Mouse (Mus musculus) brain, embryonic 18.5 days (tissue): ENCODE measurements at regions not wholly inside any gene's neighbourhood (a gene's known extent, or its start where the extent isn't known, plus 50 kb on each side); places are given as distances from the start of the nearest gene placed in this dataset.

Experiments
- DNase-seq: peaks from one replicate; pipeline ENCODE4 v3.0.0-alpha.2; 2012; ENCODE audit warnings: low read depth, low spot score

DNA sequence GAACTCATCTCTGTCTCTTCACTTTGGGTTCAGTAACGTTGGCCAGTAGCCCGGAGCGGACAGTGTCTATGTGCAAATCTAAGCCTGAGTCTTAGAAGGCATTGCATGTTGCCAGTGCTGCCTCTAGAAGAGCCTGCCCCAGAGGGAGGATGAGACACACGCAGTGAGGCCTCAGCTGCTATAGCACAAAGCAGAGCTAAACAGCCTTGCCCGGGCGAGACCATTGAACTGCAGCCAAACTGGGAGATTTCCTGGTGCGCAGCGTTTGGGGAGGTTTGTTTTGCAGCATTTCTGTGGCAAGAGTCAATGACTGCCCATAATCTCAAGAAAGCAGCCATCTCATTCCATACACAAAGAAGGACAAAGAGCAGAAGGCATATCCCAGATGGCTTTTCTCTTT lies 164.0 kb downstream of the 3100002H09Rik start:
- no peak for DNase-seq

DNA sequence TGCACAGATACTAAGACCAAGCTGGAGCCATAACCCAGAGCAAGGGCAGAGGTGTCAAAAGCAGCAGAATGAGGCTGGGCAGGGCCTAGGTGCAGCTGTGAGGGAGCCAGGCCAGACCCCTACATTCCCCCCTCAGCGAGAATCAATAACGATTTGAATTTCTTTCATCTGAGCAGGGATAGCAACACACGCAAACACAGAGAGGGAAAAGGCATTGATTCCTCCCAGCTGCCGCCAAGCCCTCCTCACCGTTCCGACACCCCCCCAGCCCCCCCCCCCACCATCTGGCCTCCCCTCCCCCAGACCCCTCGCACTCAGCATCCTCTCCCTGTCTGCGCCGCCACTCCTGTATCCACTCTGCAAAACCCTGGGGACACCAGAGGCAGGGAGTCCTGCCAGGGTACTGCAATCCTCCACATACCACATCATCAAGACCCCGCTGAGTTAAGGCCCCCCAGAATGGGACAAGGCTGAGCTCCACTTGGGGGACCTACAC lies 166.9 kb downstream of the 3100002H09Rik start:
- DNase-seq = no peak

DNA sequence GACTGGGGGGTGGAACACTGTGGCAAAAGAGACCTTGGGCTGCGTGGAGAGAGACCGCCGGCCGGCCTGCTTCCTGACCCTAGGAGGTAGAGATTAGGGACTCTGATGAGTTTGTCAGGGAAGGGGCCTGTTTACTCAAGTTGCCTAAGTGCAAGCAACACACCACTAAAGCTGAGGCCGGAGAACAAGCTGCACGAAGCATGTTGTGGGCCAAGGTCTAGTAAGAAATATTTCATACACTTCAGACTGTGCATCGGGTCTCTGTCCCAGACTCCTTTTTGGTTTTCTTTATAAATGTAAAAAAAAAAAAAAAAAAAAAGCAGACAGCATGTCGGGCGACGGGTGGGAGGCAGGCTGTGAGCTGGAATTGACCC lies 167.5 kb downstream of the 3100002H09Rik start:
- DNase-seq = no peak

DNA sequence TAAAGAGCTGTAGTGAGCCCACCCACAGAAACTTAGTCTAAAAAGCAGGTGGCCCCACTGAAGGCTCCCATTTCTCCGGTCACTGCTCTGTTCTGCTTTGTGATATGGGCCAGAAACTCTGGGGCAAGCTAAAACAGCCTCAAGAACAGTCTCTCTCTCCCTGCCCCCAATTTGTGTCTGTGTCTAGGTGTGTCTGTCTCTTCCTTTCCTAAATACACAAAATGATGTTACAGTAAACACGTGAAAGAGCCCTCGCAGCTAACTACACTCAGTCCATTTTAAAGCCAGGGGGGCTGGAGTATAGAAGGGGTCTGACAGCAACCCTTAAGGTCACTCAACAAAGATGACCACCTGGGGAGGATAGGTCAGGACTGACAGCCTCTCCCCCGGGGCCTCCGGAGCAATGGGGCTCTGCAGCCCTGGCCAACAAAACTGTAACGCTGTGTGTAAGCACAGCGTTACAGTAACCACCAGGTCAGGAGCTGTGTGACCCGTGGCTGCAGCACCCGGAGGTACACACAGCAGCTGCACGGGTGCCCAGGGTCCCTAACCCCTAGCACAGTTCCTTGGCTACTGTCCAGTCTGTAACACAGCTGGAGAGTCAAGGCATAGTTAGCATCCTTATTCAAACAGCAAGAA lies 168.0 kb downstream of the 3100002H09Rik start:
- DNase-seq = no peak

DNA sequence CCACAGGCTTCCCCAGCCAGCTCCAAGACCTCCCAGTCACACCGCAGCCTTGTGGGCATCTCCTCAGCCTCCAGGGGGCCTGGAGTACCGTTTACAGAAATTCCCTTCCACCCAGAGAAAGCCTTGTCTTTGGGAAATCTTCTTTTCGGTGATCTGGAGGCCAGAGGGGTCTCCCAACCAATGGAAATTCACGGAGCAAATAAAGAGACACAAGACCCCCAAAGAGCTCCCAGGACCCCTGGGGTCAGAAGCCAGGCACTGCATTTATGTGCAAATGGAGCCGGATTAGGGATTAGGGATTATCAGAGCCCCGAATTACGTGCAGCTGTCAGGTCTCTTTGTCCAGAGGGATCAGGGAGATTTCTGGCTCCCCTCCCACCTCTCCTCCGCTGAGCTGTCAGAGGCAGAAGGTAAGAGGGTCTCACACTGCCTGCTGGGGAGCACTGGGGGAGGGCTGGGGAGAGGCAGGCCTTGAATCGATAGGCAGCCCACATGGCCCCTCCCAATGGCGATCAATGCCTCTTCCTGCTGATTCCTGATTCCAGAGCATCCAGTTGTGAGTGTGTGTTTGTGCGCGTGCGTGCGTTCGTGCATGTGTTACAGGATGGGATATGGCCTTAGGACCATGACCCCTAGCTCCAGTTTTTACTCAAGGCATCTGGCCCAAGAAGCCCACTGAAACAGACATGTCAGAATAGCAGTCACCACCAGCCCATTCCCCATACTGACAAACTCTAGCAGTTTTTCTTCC lies 168.7 kb downstream of the 3100002H09Rik start:
- no peak for DNase-seq

DNA sequence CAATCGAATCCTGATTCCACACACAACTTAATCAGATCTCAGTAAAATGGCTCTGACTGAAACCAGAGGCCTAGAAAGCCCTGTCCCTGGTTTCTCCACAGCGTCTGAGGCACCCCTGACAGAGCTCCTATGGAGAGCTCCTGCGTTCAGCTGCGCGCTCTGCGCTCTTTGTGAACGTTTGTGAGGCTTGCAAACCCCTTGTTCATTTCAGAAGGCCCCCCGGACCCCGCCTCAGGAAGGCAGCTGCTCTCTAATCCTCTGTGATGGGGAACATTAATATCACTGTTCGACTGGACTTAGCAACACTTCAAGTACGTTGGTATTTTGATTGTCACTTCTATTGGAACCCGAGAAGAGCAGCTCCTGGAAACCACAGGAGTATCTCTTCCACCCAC lies 175.6 kb downstream of the 3100002H09Rik start:
- DNase-seq = no peak

DNA sequence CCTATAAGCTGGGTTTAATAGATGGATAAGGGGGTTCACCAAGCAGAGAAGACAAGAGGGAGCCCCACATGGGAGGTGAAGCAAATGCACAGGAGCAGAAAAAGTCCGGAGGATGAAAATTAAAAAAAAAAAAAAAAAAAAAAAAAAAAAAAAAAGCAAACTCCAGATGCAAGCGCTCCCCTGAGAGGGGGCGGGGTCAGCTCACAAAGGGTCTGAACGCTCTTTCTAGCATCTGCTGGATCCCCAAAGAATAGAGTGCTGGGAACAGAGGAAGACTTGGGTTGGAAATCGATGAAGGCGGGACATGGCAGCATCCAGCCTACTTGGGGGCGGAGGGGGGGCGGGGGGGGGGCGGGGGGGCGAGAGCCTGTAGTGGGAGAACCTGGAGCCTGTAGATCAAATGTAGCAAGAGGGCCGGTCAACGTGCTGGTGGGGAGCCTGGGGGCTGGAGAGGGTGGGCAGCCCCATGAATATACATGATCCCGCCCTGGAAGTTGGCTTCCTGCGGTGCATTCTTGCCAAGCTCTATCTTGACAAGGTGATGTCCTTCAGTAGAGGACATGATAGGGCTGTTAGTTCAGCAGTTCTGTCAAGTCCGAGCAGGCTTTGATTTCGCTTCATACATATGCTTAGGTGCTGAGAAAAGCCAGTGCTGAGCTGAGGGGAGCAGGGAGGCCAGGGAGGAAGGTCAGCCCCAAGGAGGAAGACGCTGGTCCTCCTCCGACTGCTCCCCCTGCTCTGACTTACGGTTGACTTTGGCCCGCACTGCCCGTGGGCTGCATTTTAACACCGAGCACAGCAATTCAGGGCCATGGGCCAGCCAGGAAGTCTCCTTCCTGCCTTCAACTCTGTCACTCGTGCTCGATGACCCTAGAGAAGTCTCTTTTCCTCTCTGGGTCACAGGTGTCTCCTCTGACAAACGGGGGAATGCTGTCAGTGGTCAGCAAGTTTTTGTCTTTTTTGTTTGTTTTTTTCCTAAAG lies 176.3 kb downstream of the 3100002H09Rik start:
- no peak for DNase-seq

DNA sequence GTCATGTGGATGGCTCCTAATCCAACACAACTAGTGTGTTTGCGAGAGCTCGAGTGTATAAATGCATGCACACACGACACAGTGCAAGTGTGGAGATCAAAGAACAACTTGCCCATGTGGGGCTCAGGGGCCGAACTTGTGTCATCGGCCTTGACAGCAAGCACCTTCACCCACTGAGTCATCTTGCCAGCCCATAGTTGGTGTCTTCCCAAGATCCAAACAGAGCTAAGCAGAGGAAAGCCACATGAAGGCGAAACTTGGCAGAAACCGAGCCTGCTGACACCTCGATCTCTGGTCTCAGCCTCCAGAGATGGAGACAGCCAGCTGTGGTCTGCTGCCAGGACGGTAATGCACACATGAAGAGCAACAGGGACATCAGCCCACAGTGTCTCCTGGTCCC lies 177.1 kb downstream of the 3100002H09Rik start:
- no peak for DNase-seq

DNA sequence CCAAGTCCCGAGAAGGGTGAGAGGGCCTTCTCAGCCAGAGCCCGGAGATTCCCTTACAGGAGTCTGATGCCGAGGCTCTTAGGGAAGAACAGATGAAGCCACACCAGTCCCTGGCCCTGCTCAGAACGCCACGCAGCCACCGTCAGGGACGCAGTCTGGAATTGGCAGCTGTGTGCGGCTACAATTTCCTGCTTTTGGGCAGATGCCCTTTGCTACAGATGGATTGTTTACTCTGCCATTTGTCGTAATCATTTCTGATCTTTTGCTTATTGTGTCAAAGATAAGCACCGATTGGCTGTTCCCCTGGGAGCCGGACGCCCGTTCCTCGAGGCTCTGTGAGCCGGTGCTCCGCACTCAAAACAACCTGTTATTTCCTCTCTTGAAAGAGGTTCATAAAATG lies 179.4 kb downstream of the 3100002H09Rik start:
- DNase-seq = no peak

DNA sequence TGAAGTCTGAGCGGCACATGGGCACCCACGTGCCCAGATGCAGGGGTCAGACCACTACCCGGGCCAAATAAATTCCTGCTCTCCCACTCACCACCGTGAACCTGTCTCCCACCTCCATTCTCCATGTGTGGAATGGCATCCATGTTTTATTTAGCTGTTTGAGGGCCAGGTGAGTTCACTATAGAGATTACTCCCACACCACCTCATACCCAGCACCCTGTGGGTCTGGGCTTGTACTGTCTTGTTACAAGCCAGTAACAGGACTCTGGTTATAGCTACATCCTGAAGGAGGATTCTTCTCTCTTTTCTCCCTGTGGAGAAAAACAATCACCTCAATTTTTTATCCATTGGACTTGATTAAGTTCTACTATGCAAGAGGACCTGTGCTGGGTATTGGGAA lies 181.8 kb downstream of the 3100002H09Rik start:
- no peak for DNase-seq

DNA sequence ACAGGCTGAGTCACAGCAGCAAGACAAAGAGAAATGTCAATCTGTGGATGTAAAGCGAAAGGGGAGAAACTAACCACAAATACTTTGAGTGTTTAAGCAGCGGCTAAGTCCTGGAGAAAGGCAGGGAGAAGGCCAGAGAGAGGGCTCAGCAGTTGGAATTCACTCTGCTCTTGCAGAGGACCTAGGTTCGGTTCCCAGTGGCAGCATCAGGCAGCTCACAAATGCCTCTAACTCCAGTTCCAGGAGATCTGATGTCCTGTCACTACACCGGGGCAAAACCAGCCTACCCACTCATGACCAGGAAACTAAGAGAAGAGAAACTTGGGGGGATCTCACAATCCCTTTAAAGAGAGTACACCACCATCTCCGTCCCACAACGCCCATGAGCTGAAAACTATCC lies 188.2 kb downstream of the 3100002H09Rik start:
- no peak for DNase-seq

DNA sequence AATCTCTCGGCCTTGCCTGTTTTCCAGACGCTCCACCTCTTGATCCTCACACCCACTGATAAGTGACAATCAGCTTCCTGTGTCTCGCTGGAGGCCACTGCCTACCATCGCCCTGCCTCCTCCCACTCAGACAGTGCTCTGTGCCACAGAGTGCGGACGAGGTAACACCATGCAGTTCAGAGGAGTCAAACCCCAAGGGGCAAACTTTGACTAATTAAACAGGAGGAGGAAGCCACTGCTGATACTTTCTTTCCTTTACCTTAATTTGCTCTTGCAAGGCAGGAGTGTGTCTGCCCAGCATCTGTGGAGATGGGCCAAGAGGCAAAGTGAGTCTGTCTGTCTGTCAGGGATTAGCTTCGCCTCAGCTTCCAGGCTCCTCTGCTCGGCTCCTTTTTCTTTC lies 192.2 kb downstream of the 3100002H09Rik start:
- no peak for DNase-seq

DNA sequence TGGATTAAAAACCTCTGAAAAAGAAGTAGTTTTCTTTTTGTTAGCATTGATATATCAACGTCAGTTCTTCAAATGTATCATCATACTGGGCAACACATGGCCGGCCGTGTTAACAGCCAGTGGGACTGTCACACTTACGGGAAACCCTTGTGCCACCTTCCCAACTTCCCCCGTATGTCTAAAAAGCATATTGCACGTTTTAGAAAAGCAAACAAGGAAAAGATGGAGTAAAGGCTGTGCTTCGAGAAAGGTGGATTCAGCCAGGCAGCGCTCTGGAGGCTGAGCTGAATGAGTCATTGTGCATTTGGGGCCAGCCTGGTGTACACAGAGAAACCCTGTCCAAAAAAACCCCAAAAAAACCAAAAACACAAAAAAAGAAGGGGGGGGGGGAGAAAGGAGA lies 193.4 kb downstream of the 3100002H09Rik start:
- DNase-seq = no peak

DNA sequence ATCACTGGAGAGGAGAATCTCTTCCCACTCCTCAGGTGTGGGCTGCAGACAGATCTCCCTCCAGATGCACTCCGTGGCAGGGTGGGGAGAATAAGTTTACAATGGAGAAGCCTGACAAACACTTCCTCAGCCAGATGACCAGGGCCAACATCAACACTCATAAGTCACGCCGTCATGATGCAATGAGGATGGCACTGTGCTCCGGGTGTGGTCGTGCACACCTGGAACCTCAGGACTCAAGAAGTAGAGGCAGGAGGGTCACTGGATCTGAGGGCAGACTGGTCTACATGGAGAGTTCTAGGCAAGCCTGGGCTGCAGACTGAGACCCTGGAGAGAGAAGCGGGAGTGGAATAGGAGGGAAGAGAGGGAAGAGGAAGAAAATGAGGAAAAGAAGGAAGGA lies 194.3 kb downstream of the 3100002H09Rik start:
- DNase-seq = no peak

DNA sequence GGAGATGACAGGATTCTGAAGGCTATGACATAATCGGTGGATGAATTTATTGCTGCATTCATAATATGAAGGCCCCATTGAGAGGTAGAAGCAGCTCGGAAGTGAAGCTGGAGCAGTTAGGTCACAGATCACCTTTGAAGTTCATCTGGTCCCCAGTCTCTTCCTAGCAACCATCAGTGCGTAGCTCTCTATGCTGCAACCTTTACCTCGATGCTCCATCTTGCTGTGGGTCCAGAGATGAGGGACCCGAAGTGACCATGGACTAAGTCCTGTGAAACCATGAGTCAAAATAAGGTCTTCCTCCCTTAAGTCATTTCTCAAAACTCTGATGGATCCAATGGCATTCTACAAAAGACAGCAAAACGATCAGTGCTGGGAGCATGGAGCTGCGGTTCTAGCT lies 196.2 kb downstream of the 3100002H09Rik start:
- no peak for DNase-seq

DNA sequence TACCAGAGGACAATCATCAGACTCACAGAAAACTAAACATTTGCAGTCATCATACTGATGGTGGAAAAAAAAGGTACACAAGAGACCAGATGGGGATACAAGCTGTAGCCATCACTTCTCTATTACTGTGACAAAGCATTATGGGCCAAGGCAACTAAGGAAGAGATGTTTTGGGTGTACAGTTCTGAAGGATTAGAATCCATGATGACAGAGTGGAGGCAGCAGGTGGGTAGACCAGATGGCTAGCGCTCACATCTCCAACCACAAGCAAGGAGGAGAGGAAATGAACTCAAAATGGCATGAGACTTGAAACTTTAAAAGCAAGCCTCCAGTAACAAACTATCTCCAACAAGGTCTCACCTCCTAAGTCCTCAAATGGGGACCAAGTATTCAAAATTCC lies 201.3 kb downstream of the 3100002H09Rik start:
- no peak for DNase-seq

DNA sequence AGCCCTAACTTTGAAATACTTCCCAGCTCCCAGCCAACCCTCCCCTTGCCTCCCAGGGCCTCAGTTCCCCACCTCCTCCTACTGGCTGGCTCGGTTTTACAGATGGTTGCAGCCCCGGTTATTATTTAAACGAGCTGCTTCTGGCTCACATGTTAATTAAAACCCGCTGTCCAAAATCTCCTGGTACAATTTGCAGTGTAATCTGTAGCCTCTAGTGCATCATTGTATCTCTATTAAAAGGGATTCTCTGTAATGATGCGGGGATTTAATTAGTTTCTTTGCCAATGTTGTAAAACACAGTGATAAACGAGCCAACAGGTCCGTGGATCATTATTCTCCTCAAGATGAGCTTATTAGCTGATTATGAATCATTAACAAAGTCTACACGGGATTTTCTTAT lies 208.5 kb downstream of the 3100002H09Rik start:
- no peak for DNase-seq

DNA sequence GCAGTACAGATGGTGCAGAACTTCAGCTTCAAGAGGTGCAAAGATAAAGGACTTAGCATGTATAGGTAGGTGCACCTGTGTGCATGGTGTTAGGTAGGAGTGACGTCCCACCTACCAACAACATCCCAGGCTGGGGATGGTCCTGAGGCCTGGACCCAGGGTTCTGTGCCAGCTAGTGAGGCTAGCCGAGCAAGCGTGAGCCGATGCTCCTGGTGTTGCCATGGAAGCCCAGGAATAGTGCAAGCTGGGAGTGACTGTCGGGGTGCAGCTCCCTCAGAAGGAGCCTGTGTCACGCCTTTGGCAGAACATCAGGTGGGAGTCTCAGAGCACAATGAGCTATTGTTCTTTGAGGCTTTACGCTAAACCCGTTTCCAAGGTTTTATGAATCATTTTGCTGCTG lies 209.9 kb downstream of the 3100002H09Rik start:
- DNase-seq = peak; percentile 51

DNA sequence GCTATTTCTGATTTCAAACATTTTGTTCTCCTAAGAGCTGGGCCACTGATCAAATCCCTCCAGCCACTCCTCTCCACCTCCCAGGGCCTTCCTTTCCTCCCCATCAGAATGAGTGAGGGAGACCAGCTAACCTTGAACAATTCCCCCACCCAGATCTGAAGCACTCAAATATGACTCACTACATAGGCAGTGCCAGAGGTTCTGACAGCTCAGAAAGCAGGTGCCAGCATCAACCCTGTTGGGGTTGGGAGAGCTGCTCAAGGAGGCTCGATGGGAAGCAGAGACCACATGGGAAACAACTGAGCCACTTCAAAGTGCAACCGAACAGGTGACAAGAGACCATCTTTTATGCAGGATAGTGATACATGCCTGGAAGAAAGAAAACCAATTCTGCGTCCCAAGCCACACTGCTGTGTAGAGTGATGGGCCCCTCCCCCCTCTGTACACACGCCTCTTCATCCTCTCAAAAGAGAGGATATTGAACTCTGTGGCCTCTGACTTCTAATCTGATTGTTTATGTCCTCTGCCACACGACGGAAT lies 210.4 kb downstream of the 3100002H09Rik start:
- DNase-seq = no peak

DNA sequence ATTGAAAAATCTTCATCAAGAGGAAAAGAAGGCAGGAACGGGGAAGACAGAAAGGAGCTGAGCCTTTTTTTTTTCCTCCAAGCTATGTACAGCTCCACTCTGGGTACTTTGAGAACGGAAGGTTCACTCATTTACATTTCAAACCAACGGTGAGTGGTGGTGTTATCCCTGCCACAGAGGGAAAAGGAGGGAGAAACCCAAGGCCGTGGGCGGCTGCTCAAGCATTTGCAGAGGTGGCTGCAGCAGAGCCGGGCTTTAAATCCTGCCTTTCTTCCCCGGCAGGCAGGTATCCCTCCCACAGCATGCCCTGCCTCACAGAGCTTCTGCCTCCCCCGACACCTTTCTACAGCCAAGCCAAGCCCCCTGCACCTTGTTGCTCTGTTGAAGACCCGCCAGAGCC lies 212.2 kb downstream of the 3100002H09Rik start:
- DNase-seq = no peak

DNA sequence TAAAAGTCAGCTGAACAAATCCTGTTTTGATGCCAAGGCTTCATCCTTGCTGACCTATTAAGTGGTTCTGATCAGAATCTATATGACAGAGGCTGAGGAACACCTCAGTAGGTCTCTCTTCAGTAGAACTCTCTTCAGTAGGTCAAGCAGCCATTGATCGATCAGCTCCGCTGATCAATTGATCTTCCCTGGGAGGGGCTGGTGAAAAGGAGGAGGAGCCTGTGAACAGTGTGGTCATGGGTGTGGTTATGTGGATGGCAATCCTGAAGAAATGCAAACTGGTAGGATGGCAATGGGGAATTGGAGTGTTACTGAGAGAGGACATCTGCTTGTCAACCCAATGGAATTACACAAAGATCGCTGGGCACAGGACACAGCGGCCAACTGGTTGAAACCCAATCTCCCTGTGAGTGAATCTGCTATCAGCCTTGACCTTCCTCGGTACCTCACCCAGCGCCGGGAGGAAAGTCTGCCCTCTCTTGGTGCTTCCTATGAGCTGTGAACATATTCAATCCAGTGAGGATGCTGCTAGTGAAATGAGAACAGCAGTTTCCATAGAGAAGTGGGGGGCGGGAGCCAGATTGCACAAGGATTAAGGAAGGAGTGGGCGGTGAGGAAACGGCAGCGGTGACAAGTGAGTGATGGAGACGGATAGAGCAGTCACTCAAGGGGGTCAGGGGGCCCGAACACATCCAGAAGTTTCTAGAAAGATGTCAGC lies 213.9 kb downstream of the 3100002H09Rik start:
- DNase-seq = no peak
